ENCODE assay signal across 9 mouse cellular contexts in genomic region chrX:102031851-102032250, GRCm38 (mm10). TPM values are rescaled to one million over a fixed set of nuclear protein-coding genes. Genes with fewer than 3 reads are reported as not detected.
DNase-seq lines count a peak whose midpoint lies in the region; ATAC-seq and TF ChIP-seq lines count a peak whose summit lies in the region.
"Had no signal": no experiment of that assay in that cellular context is flagged by ENCODE, and none has a peak within 500 bp of the region (broad histone marks: within the 10 kb centered on the region; RNA-seq: fewer than 3 reads in every experiment).

No protein-coding gene starts in this region.

- H3K4me1 ChIP-seq in liver, adult 2 months (ENCODE audit: control insufficient read depth, insufficient read depth, low read length), result no peaks in the 10 kb centered on the region; the same call in 1 of the 2 replicates
- peaks cover 14% of the 10 kb centered on the region for H3K4me1 ChIP-seq in liver, embryonic 12.5 days
- H3K4me1 ChIP-seq in midbrain, embryonic 13.5 days (replicated peaks), result peaks cover 5% of the 10 kb centered on the region; the same call in 1 of the 2 replicates

- H3K4me2 ChIP-seq in liver, embryonic 12.5 days, result no peak overlapping the region
- H3K4me2 ChIP-seq in midbrain, embryonic 13.5 days (replicated peaks), result no peak overlapping the region

- H3K9me3 ChIP-seq in liver, embryonic 12.5 days (replicated peaks), result no peaks in the 10 kb centered on the region
- no peaks in the 10 kb centered on the region for H3K9me3 ChIP-seq in midbrain, embryonic 13.5 days

- no peak for TF ChIP-seq POLR2A in liver, adult 2 months (IDR thresholded peaks at IDR 0.05; ENCODE audit: extremely low read depth, insufficient read depth, low read length)

- no peaks in the 10 kb centered on the region for H3K36me3 ChIP-seq in liver, adult 2 months (ENCODE audit: control insufficient read depth, insufficient read depth, low read length)
- no peaks in the 10 kb centered on the region for H3K36me3 ChIP-seq in liver, embryonic 12.5 days
- no peaks in the 10 kb centered on the region for H3K36me3 ChIP-seq in midbrain, embryonic 13.5 days

- no peak overlapping the region for H3K4me3 ChIP-seq in liver, adult 2 months (ENCODE audit: insufficient read depth, low read depth, low read length)
- H3K4me3 ChIP-seq in liver, embryonic 12.5 days, result no peak overlapping the region
- no peak overlapping the region for H3K4me3 ChIP-seq in midbrain, embryonic 13.5 days (replicated peaks)

- 52% methylated on average over 6 of the region's 6 CpGs for WGBS in liver, adult 2 months
- 37% methylated on average over 6 of the region's 6 CpGs for WGBS in liver, embryonic 12.5 days (ENCODE audit: insufficient replicate concordance)
- WGBS in midbrain, embryonic 13.5 days, result 46% methylated on average over 6 of the region's 6 CpGs

- H3K79me2 ChIP-seq in liver, adult 2 months (ENCODE audit: control insufficient read depth, insufficient read depth, low read length), result no peaks in the 10 kb centered on the region

- TF ChIP-seq CTCF in liver, adult 2 months (IDR thresholded peaks at IDR 0.05; ENCODE audit: low read depth, low read length), result no peak

- H3K9ac ChIP-seq in liver, adult 2 months (ENCODE audit: low read depth, low read length), result no peak overlapping the region
- no peak overlapping the region for H3K9ac ChIP-seq in liver, embryonic 12.5 days
- H3K9ac ChIP-seq in midbrain, embryonic 13.5 days (replicated peaks), result no peak overlapping the region
- H3K9ac ChIP-seq: liver, embryonic 14.5 days had no signal

- H3K27ac ChIP-seq in liver, adult 2 months (replicated peaks; ENCODE audit: insufficient read depth, low read depth, low read length), result no peak overlapping the region
- H3K27ac ChIP-seq in liver, embryonic 12.5 days, result no peak overlapping the region
- no peak overlapping the region for H3K27ac ChIP-seq in midbrain, embryonic 13.5 days
- H3K27ac ChIP-seq: liver, embryonic 14.5 days had no signal

- no peaks in the 10 kb centered on the region for H3K27me3 ChIP-seq in liver, adult 2 months (ENCODE audit: control insufficient read depth, insufficient read depth, low read length)
- peaks cover 13% of the 10 kb centered on the region for H3K27me3 ChIP-seq in liver, embryonic 12.5 days (replicated peaks)
- H3K27me3 ChIP-seq in midbrain, embryonic 13.5 days, result peaks cover 39% of the 10 kb centered on the region; the same call in 1 of the 2 replicates

- peak; percentile 36 to 54 for DNase-seq in adrenal gland, adult (ENCODE audit: inconsistent age in 2 of 2, low spot score in 1 of 2)
- no peak for DNase-seq in adrenal gland, adult 8-10 months
- DNase-seq in liver, adult 2 months (ENCODE audit: extremely low read depth, low read depth, low spot score), result peak; percentile 14
- peak; percentile 26 to 36 for DNase-seq in kidney, adult 8-10 months
- DNase-seq in thymus, postnatal 4 days, result peak; percentile 66
- no peak for DNase-seq in ovary, postnatal 36 days (ENCODE audit: low spot score)

- no peak for ATAC-seq in liver, embryonic 12.5 days
- ATAC-seq in midbrain, embryonic 13.5 days, result peak; percentile 56; the same call in 1 of the 2 replicates

RNA-seq across cellular contexts. Expression of gene Rtl5, which starts 39.3 kb away (rescaled TPM):
- 10 to 100 TPM in 2 of 4 experiments, 1 to 10 TPM in 2; 7.8 to 15.2 (median 11.5) TPM for total RNA-seq in adrenal gland, adult 8-10 months (2022)
- total RNA-seq in liver, adult 2 months (2014; rRNA removed), result 0.74 and 1.5 TPM in 2 replicates
- polyA plus RNA-seq in liver, adult 2 months (2012; rRNA removed), result 0.76 and 0.97 TPM in 2 replicates
- polyA plus RNA-seq in liver, embryonic 12.5 days (2016; fragmentation: Nextera tagmentation; extraction: Ambion mirVana), result 0.12 and 0.25 TPM in 2 replicates
- polyA plus RNA-seq in midbrain, embryonic 13.5 days (2015; fragmentation: Nextera tagmentation; extraction: Ambion mirVana), result 8.0 and 10.9 TPM in 2 replicates

Comparison
In these comparisons a context has a peak if more than half of its experiments do, and no peak if none do; other contexts are left out.
1. DNase-seq: peak in adrenal gland, adult (2 of 2), liver, adult 2 months (single experiment), kidney, adult 8-10 months (2 of 2) and thymus, postnatal 4 days (single experiment); none in adrenal gland, adult 8-10 months (single experiment) and ovary, postnatal 36 days (single experiment).